In genomic region chr17:28332915-28333546, GRCm38 (mm10) we compare ENCODE assay signal across 11 mouse cellular contexts. TPM values are rescaled to one million over a fixed set of nuclear protein-coding genes. Genes with fewer than 3 reads are reported as not detected.
DNase-seq lines count a peak whose midpoint lies in the region; ATAC-seq and TF ChIP-seq lines count a peak whose summit lies in the region.
"Had no signal": no experiment of that assay in that cellular context is flagged by ENCODE, and none has a peak within 500 bp of the region (broad histone marks: within the 10 kb centered on the region; RNA-seq: fewer than 3 reads in every experiment).

No protein-coding gene starts in this region.

- no peak overlapping the region for H3K4me3 ChIP-seq in heart, embryonic 15.5 days
- H3K4me3 ChIP-seq in G1E (ENCODE audit: low read depth, low read length), result peak overlapping the region; percentile 57; the same call in 1 of the 2 replicates
- H3K4me3 ChIP-seq in embryonic facial prominence, embryonic 13.5 days, result no peak overlapping the region
- H3K4me3 ChIP-seq: liver, embryonic 13.5 days had no signal

- no peaks in the 10 kb centered on the region for H3K27me3 ChIP-seq in heart, embryonic 15.5 days
- H3K27me3 ChIP-seq in G1E (ENCODE audit: insufficient read depth, low read length), result peaks cover 20% of the 10 kb centered on the region; the same call in 1 of the 2 replicates
- no peaks in the 10 kb centered on the region for H3K27me3 ChIP-seq in embryonic facial prominence, embryonic 13.5 days
- H3K27me3 ChIP-seq: liver, embryonic 13.5 days had no signal

- H3K4me1 ChIP-seq in heart, embryonic 15.5 days (replicated peaks), result peaks cover 47% of the 10 kb centered on the region
- peaks cover 64% of the 10 kb centered on the region for H3K4me1 ChIP-seq in G1E (ENCODE audit: insufficient read depth, low read depth, low read length)
- H3K4me1 ChIP-seq in embryonic facial prominence, embryonic 13.5 days, result peaks cover 54% of the 10 kb centered on the region

- peak overlapping the region; percentile 44 for H3K27ac ChIP-seq in heart, embryonic 15.5 days
- H3K27ac ChIP-seq in embryonic facial prominence, embryonic 13.5 days, result peak overlapping the region; percentile 66

- no peak for TF ChIP-seq CTCF in G1E (IDR thresholded peaks at IDR 0.05; ENCODE audit: low read depth, low read length)

- no peaks in the 10 kb centered on the region for H3K9me3 ChIP-seq in heart, embryonic 15.5 days (replicated peaks)
- H3K9me3 ChIP-seq in G1E (replicated peaks), result no peaks in the 10 kb centered on the region
- H3K9me3 ChIP-seq in embryonic facial prominence, embryonic 13.5 days, result no peaks in the 10 kb centered on the region
- H3K9me3 ChIP-seq: liver, embryonic 13.5 days had no signal

- H3K36me3 ChIP-seq in heart, embryonic 15.5 days, result peaks cover 41% of the 10 kb centered on the region
- peaks cover 72% of the 10 kb centered on the region for H3K36me3 ChIP-seq in G1E (replicated peaks)
- H3K36me3 ChIP-seq in embryonic facial prominence, embryonic 13.5 days, result peaks cover 82% of the 10 kb centered on the region

- DNase-seq in heart, adult 9 months (ENCODE audit: low spot score in 2 of 2), result no peak
- DNase-seq in G1E (ENCODE audit: low spot score), result no peak
- no peak for DNase-seq in frontal cortex, postnatal 25 days (ENCODE audit: low spot score in 2 of 2)
- DNase-seq: gastrocnemius, postnatal 36 days; liver, embryonic 13.5 days; thymus, postnatal 25 days had no signal

- no peak for ATAC-seq in heart, embryonic 15.5 days (replicated peaks; ENCODE audit: insufficient number of reproducible peaks, insufficient read depth, low FRiP score, low read depth)
- ATAC-seq in G1E (ENCODE audit: extremely low read depth, insufficient number of reproducible peaks, low FRiP score, poor library complexity, severe bottlenecking), result no peak
- no peak for ATAC-seq in embryonic facial prominence, embryonic 13.5 days (ENCODE audit: insufficient number of reproducible peaks, insufficient read depth, low FRiP score, low TSS enrichment, low read depth)
- 0 out of 2 replicates have a peak, but pooled peaks have one; percentile 5 for ATAC-seq in megakaryocyte-erythroid progenitor cell, adult 5-6 weeks (replicated peaks; ENCODE audit: low FRiP score, low TSS enrichment, poor library complexity, severe bottlenecking)
- no peak for ATAC-seq in inflammation-experienced regulatory T-cells, adult 6 months
- no peak for ATAC-seq in erythroid progenitor cell, adult 5-6 weeks (replicated peaks; ENCODE audit: low FRiP score, poor library complexity, severe bottlenecking)

- H3K4me2 ChIP-seq in heart, embryonic 15.5 days, result 0 out of 2 replicates have a peak overlapping the region, but pooled peaks have one; percentile 22
- H3K4me2 ChIP-seq in embryonic facial prominence, embryonic 13.5 days, result peak overlapping the region; percentile 11; the same call in 1 of the 2 replicates
- H3K4me2 ChIP-seq: liver, embryonic 13.5 days had no signal

- H3K9ac ChIP-seq in heart, embryonic 15.5 days, result peak overlapping the region; percentile 26
- H3K9ac ChIP-seq in embryonic facial prominence, embryonic 13.5 days, result peak overlapping the region; percentile 54

- 52% methylated on average over 31 of the region's 31 CpGs for WGBS in heart, embryonic 15.5 days
- WGBS in embryonic facial prominence, embryonic 13.5 days, result 52% methylated on average over 31 of the region's 31 CpGs

RNA-seq across cellular contexts. Expression of gene Rpl10a, which starts 4.8 kb away (rescaled TPM):
- 305 and 312 TPM in 2 replicates for polyA plus RNA-seq in heart, embryonic 15.5 days (2015; fragmentation: Nextera tagmentation; extraction: Ambion mirVana)
- 2,842 and 3,361 TPM in 2 replicates for total RNA-seq in G1E (2014; fragmentation: Nextera tagmentation)
- 987 and 1,219 TPM in 2 replicates for total RNA-seq in G1E (2017)
- 7,805 and 8,433 TPM in 2 replicates for polyA plus RNA-seq in G1E (2012)
- 653 and 701 TPM in 2 replicates for polyA plus RNA-seq in embryonic facial prominence, embryonic 13.5 days (2015; fragmentation: Nextera tagmentation; extraction: Ambion mirVana)
- total RNA-seq in megakaryocyte-erythroid progenitor cell, adult 5-6 weeks (2014; fragmentation: Nextera tagmentation), result 3,438 and 3,746 TPM in 2 replicates
- total RNA-seq in megakaryocyte-erythroid progenitor cell, adult 5-6 weeks (2017), result 861 and 1,170 TPM in 2 replicates
- polyA plus RNA-seq in inflammation-experienced regulatory T-cells, adult 6 months (2017; shearing (Covaris generic)), result 100 to 1,000 TPM; 514 to 941 (median 691) TPM
- 515 and 750 TPM in 2 replicates for total RNA-seq in erythroid progenitor cell, adult 5-6 weeks (2015; ENCODE audit: low replicate concordance)
- 184 and 203 TPM in 2 replicates for total RNA-seq in erythroid progenitor cell, adult 5-6 weeks (2017; ENCODE audit: low replicate concordance)

RNA-seq across cellular contexts. Expression of gene Tead3, which starts 17.6 kb away (rescaled TPM):
- polyA plus RNA-seq in heart, embryonic 15.5 days (2015; fragmentation: Nextera tagmentation; extraction: Ambion mirVana), result 5.3 and 6.6 TPM in 2 replicates
- total RNA-seq in G1E (2014; fragmentation: Nextera tagmentation) (0.90 TPM in 1 of 2 replicates, not detected in the other), G1E (2017) (0.06 and 0.22 TPM in 2 replicates)
- 0.41 and 0.47 TPM in 2 replicates for polyA plus RNA-seq in G1E (2012)
- 14.9 and 18.9 TPM in 2 replicates for polyA plus RNA-seq in embryonic facial prominence, embryonic 13.5 days (2015; fragmentation: Nextera tagmentation; extraction: Ambion mirVana)
- 0.20 and 0.37 TPM in 2 replicates for total RNA-seq in megakaryocyte-erythroid progenitor cell, adult 5-6 weeks (2014; fragmentation: Nextera tagmentation)
- 0.30 TPM in 1 of 2 replicates, not detected in the other for total RNA-seq in megakaryocyte-erythroid progenitor cell, adult 5-6 weeks (2017)
- not detected for polyA plus RNA-seq in inflammation-experienced regulatory T-cells, adult 6 months (2017; shearing (Covaris generic))
- not detected in 2 replicates for total RNA-seq in erythroid progenitor cell, adult 5-6 weeks (2015; ENCODE audit: low replicate concordance)
- total RNA-seq in erythroid progenitor cell, adult 5-6 weeks (2017; ENCODE audit: low replicate concordance), result not detected in 2 replicates

RNA-seq across cellular contexts. Expression of gene Fance, which starts 19.7 kb away (rescaled TPM):
- 18.8 and 25.3 TPM in 2 replicates for polyA plus RNA-seq in heart, embryonic 15.5 days (2015; fragmentation: Nextera tagmentation; extraction: Ambion mirVana)
- 33.9 and 34.5 TPM in 2 replicates for total RNA-seq in G1E (2014; fragmentation: Nextera tagmentation)
- total RNA-seq in G1E (2017), result 50.1 and 50.7 TPM in 2 replicates
- 79.0 and 80.0 TPM in 2 replicates for polyA plus RNA-seq in G1E (2012)
- polyA plus RNA-seq in embryonic facial prominence, embryonic 13.5 days (2015; fragmentation: Nextera tagmentation; extraction: Ambion mirVana), result 34.5 and 39.5 TPM in 2 replicates
- 47.6 and 82.8 TPM in 2 replicates for total RNA-seq in megakaryocyte-erythroid progenitor cell, adult 5-6 weeks (2014; fragmentation: Nextera tagmentation)
- total RNA-seq in megakaryocyte-erythroid progenitor cell, adult 5-6 weeks (2017), result 21.0 and 56.9 TPM in 2 replicates
- polyA plus RNA-seq in inflammation-experienced regulatory T-cells, adult 6 months (2017; shearing (Covaris generic)), result 1 to 10 TPM; 3.2 to 8.3 (median 6.6) TPM
- 9.7 and 10.5 TPM in 2 replicates for total RNA-seq in erythroid progenitor cell, adult 5-6 weeks (2015; ENCODE audit: low replicate concordance)
- total RNA-seq in erythroid progenitor cell, adult 5-6 weeks (2017; ENCODE audit: low replicate concordance), result 0.76 and 9.8 TPM in 2 replicates

RNA-seq across cellular contexts. Expression of gene Tulp1, which starts 32.0 kb away (rescaled TPM):
- 2.6 and 4.3 TPM in 2 replicates for polyA plus RNA-seq in heart, embryonic 15.5 days (2015; fragmentation: Nextera tagmentation; extraction: Ambion mirVana)
- total RNA-seq in G1E (2014; fragmentation: Nextera tagmentation), result not detected in 2 replicates
- 0.16 TPM in 1 of 2 replicates, not detected in the other for total RNA-seq in G1E (2017)
- 0.10 TPM in 1 of 2 replicates, not detected in the other for polyA plus RNA-seq in G1E (2012)
- polyA plus RNA-seq in embryonic facial prominence, embryonic 13.5 days (2015; fragmentation: Nextera tagmentation; extraction: Ambion mirVana), result 7.3 and 10.5 TPM in 2 replicates
- total RNA-seq in megakaryocyte-erythroid progenitor cell, adult 5-6 weeks (2014; fragmentation: Nextera tagmentation), result not detected in 2 replicates
- total RNA-seq in megakaryocyte-erythroid progenitor cell, adult 5-6 weeks (2017), result 0.99 TPM in 1 of 2 replicates, not detected in the other
- under 1 TPM in 2 of 3 experiments, not detected in 1; 0.24 to 0.39 TPM for polyA plus RNA-seq in inflammation-experienced regulatory T-cells, adult 6 months (2017; shearing (Covaris generic))
- total RNA-seq in erythroid progenitor cell, adult 5-6 weeks (2015; ENCODE audit: low replicate concordance), result not detected in 2 replicates
- not detected in 2 replicates for total RNA-seq in erythroid progenitor cell, adult 5-6 weeks (2017; ENCODE audit: low replicate concordance)
- total RNA-seq: gastrocnemius, postnatal 36 days had no signal
